8 mouse cellular contexts compared by ENCODE assay signal in genomic region chr5:113365921-113366320, GRCm38 (mm10). TPM values are rescaled to one million over a fixed set of nuclear protein-coding genes. Genes with fewer than 3 reads are reported as not detected.
DNase-seq lines count a peak whose midpoint lies in the region; ATAC-seq and TF ChIP-seq lines count a peak whose summit lies in the region.

No protein-coding gene starts in this region.

- no peak overlapping the region for H3K4me3 ChIP-seq in intestine, postnatal 0 days (ENCODE audit: low read depth, low read length)
- H3K4me3 ChIP-seq in intestine, embryonic 16.5 days (ENCODE audit: low read length): no peak overlapping the region
- no peak overlapping the region for H3K4me3 ChIP-seq in midbrain, embryonic 15.5 days
- H3K4me3 ChIP-seq in spleen, adult 2 months (ENCODE audit: extremely low read depth, insufficient read depth, insufficient read length): no peak overlapping the region

- no peak for TF ChIP-seq POLR2A in spleen, adult 2 months (IDR thresholded peaks at IDR 0.05; ENCODE audit: low read depth, low read length)

- 3% methylated on average over 20 of the region's 20 CpGs for WGBS in intestine, postnatal 0 days
- 4% methylated on average over 20 of the region's 20 CpGs for WGBS in intestine, embryonic 16.5 days
- 3% methylated on average over 20 of the region's 20 CpGs for WGBS in midbrain, embryonic 15.5 days
- WGBS in spleen, adult 2 months: 5% methylated on average over 20 of the region's 20 CpGs

- intact Hi-C loops in left cerebral cortex, postnatal 25 days (cut with DNase I): loop anchor here (1.0 to 10.0 kb wide), 4 partner anchors 358 to 479 kb away; partner anchors contain the start of gene 1700069L16Rik

- no peak for ATAC-seq in intestine, postnatal 0 days
- ATAC-seq in intestine, embryonic 16.5 days: no peak; the same call in 1 of the 2 replicates
- ATAC-seq in frontal cortex, adult (ENCODE audit: low TSS enrichment): peak; percentile 92
- ATAC-seq in midbrain, embryonic 15.5 days (replicated peaks): peak; percentile 75

- H3K9me3 ChIP-seq in intestine, postnatal 0 days (ENCODE audit: control insufficient read depth): no peaks in the 10 kb centered on the region
- no peaks in the 10 kb centered on the region for H3K9me3 ChIP-seq in intestine, embryonic 16.5 days (ENCODE audit: control insufficient read depth, low read length)
- no peaks in the 10 kb centered on the region for H3K9me3 ChIP-seq in midbrain, embryonic 15.5 days

- 0 out of 2 replicates have a peak, but pooled peaks cover 3% of the 10 kb centered on the region for H3K27me3 ChIP-seq in intestine, postnatal 0 days (replicated peaks; ENCODE audit: control insufficient read depth, insufficient read depth, low read length)
- no peaks in the 10 kb centered on the region for H3K27me3 ChIP-seq in intestine, embryonic 16.5 days (replicated peaks; ENCODE audit: control insufficient read depth, insufficient read depth, low read length)
- H3K27me3 ChIP-seq in midbrain, embryonic 15.5 days (replicated peaks): 0 out of 2 replicates have a peak, but pooled peaks cover 6% of the 10 kb centered on the region
- no peaks in the 10 kb centered on the region for H3K27me3 ChIP-seq in spleen, adult 2 months (ENCODE audit: control insufficient read depth, insufficient read depth, low read length)

- H3K4me1 ChIP-seq in intestine, postnatal 0 days (replicated peaks; ENCODE audit: control insufficient read depth, insufficient read depth, low read length): 0 out of 2 replicates have a peak, but pooled peaks cover 3% of the 10 kb centered on the region
- H3K4me1 ChIP-seq in intestine, embryonic 16.5 days (ENCODE audit: control insufficient read depth, insufficient read depth, low read length): no peaks in the 10 kb centered on the region; the same call in 1 of the 2 replicates
- no peaks in the 10 kb centered on the region for H3K4me1 ChIP-seq in midbrain, embryonic 15.5 days
- no peaks in the 10 kb centered on the region for H3K4me1 ChIP-seq in spleen, adult 2 months (ENCODE audit: control insufficient read depth, insufficient read depth, insufficient read length)

- H3K4me2 ChIP-seq in intestine, postnatal 0 days (replicated peaks; ENCODE audit: low read depth): no peak overlapping the region
- no peak overlapping the region for H3K4me2 ChIP-seq in intestine, embryonic 16.5 days (ENCODE audit: low read depth, low read length)
- H3K4me2 ChIP-seq in midbrain, embryonic 15.5 days: no peak overlapping the region

- H3K27ac ChIP-seq in intestine, postnatal 0 days (ENCODE audit: low read depth, low read length): no peak overlapping the region
- H3K27ac ChIP-seq in intestine, embryonic 16.5 days (ENCODE audit: low read length): no peak overlapping the region
- no peak overlapping the region for H3K27ac ChIP-seq in midbrain, embryonic 15.5 days
- no peak overlapping the region for H3K27ac ChIP-seq in spleen, adult 2 months (ENCODE audit: insufficient read depth, low read length)

- peak; percentile 90 for DNase-seq in cerebellum, adult 9-10 months
- DNase-seq in hindlimb bud, embryonic 11.5 days (ENCODE audit: extremely low spot score, low read depth, low spot score): peak; percentile 79
- DNase-seq in left cerebral cortex, postnatal 25 days (ENCODE audit: low spot score in 2 of 2): peak; percentile 87 to 90
- DNase-seq in spleen, adult 2 months (ENCODE audit: low read depth in 1 of 2, low spot score in 2 of 2): peak in 1 of 2 experiments; percentile 31

- H3K36me3 ChIP-seq in intestine, postnatal 0 days (ENCODE audit: control insufficient read depth, insufficient read depth): no peaks in the 10 kb centered on the region
- no peaks in the 10 kb centered on the region for H3K36me3 ChIP-seq in intestine, embryonic 16.5 days (ENCODE audit: control insufficient read depth, insufficient read depth, low read length)
- H3K36me3 ChIP-seq in midbrain, embryonic 15.5 days (replicated peaks): no peaks in the 10 kb centered on the region
- H3K36me3 ChIP-seq in spleen, adult 2 months (ENCODE audit: control insufficient read depth, insufficient read depth, low read length): no peaks in the 10 kb centered on the region

- peak; percentile 98 for TF ChIP-seq CTCF in intestine, postnatal 0 days (IDR thresholded peaks at IDR 0.05; ENCODE audit: low read depth)
- peak; percentile 85; the same call in 1 of the 2 replicates for TF ChIP-seq CTCF in spleen, adult 2 months (IDR thresholded peaks at IDR 0.05; ENCODE audit: extremely low read depth, insufficient read depth, insufficient read length, insufficient replicate concordance)

- no peak overlapping the region for H3K9ac ChIP-seq in intestine, postnatal 0 days (ENCODE audit: low read depth, low read length)
- H3K9ac ChIP-seq in intestine, embryonic 16.5 days (ENCODE audit: low read depth, low read length): no peak overlapping the region
- no peak overlapping the region for H3K9ac ChIP-seq in midbrain, embryonic 15.5 days

RNA-seq across cellular contexts. Expression of gene Aym1, which starts 8.8 kb away (rescaled TPM):
- not detected in 2 replicates for polyA plus RNA-seq in intestine, postnatal 0 days (2015; fragmentation: Nextera tagmentation; extraction: Ambion mirVana)
- polyA plus RNA-seq in intestine, embryonic 16.5 days (2015; fragmentation: Nextera tagmentation; extraction: Ambion mirVana): not detected in 2 replicates
- not detected for total RNA-seq in left cerebral cortex, postnatal 25 days (2021)
- not detected in 2 replicates for polyA plus RNA-seq in midbrain, embryonic 15.5 days (2015; fragmentation: Nextera tagmentation; extraction: Ambion mirVana)
- polyA plus RNA-seq in spleen, adult 2 months (2012; rRNA removed): not detected in 2 replicates

RNA-seq across cellular contexts. Expression of gene Sgsm1, which starts 55.3 kb away (rescaled TPM):
- polyA plus RNA-seq in intestine, postnatal 0 days (2015; fragmentation: Nextera tagmentation; extraction: Ambion mirVana): 4.0 TPM in 2 replicates
- 10.3 and 11.1 TPM in 2 replicates for polyA plus RNA-seq in intestine, embryonic 16.5 days (2015; fragmentation: Nextera tagmentation; extraction: Ambion mirVana)
- total RNA-seq in left cerebral cortex, postnatal 25 days (2021): 100 to 1,000 TPM; 139 to 157 TPM
- polyA plus RNA-seq in midbrain, embryonic 15.5 days (2015; fragmentation: Nextera tagmentation; extraction: Ambion mirVana): 23.9 and 27.4 TPM in 2 replicates
- 0.08 and 0.19 TPM in 2 replicates for polyA plus RNA-seq in spleen, adult 2 months (2012; rRNA removed)

Comparison
In these comparisons a context has a peak if more than half of its experiments do, and no peak if none do; other contexts are left out.
1. ATAC-seq: peak in frontal cortex, adult (single experiment) and midbrain, embryonic 15.5 days (single experiment); none in intestine, postnatal 0 days (single experiment) and intestine, embryonic 16.5 days (single experiment).